Mouse (Mus musculus): ENCODE measurements around the gene Shpk. TPM values are rescaled to one million over a fixed set of nuclear protein-coding genes. Genes with fewer than 3 reads are reported as not detected.

Gene Shpk
- polyA plus RNA-seq (2012; rRNA removed; ENCODE audit: low replicate concordance), result 15.3 and 15.7 TPM in 2 replicates

GRCm38 (mm10) chr11:73199230-73199712 lies at the start of gene Shpk:
Shpk (plus strand) TSS chr11:73199460.

GRCm38 (mm10) chr11:73159957-73160810 lies 39.1 kb upstream of the Shpk start, which contains the start of gene P2rx5:
P2rx5 (plus strand) TSS chr11:73160421.

GRCm38 (mm10) chr11:73176608-73177508 lies 22.4 kb upstream of the Shpk start, which contains the start of the genes Emc6 and Tax1bp3:
Emc6 (minus strand) TSS chr11:73177037.
Tax1bp3 (plus strand) TSS chr11:73177083.

GRCm38 (mm10) chr11:73198603-73199229 lies 544 bp upstream of the Shpk start, which contains the start of gene Ctns:
Ctns (minus strand) TSS chr11:73199042.

GRCm38 (mm10) chr11:73233992-73234391 lies 34.7 kb downstream of the Shpk start, which contains the start of gene Trpv1:
Trpv1 (plus strand) TSS chr11:73234292.

GRCm38 (mm10) chr11:73267267-73267666 lies 68.0 kb downstream of the Shpk start, which contains the start of gene Trpv3:
Trpv3 (plus strand) TSS chr11:73267388.

Other genes starting within 250 kb of the Shpk start
- gene Atp2a3, start 238.3 kb upstream of the Shpk start, polyA plus RNA-seq (2012; rRNA removed; ENCODE audit: low replicate concordance), result 63.3 and 152 TPM in 2 replicates
- gene P2rx1, start 200.4 kb upstream of the Shpk start, polyA plus RNA-seq (2012; rRNA removed; ENCODE audit: low replicate concordance), result 14.7 and 18.8 TPM in 2 replicates
- gene Camkk1, start 180.5 kb upstream of the Shpk start, polyA plus RNA-seq (2012; rRNA removed; ENCODE audit: low replicate concordance), result 2.1 and 2.2 TPM in 2 replicates
- gene Ncbp3, start 151.7 kb upstream of the Shpk start, polyA plus RNA-seq (2012; rRNA removed; ENCODE audit: low replicate concordance), result 0.88 and 0.90 TPM in 2 replicates
- 3.5 and 7.0 TPM in 2 replicates for gene Itgae, start 108.9 kb upstream of the Shpk start, polyA plus RNA-seq (2012; rRNA removed; ENCODE audit: low replicate concordance)
- 1.8 and 3.7 TPM in 2 replicates for gene Haspin, start 61.2 kb upstream of the Shpk start, polyA plus RNA-seq (2012; rRNA removed; ENCODE audit: low replicate concordance)
- 0.33 TPM in 1 of 2 replicates, not detected in the other for gene P2rx5, start 39.0 kb upstream of the Shpk start, polyA plus RNA-seq (2012; rRNA removed; ENCODE audit: low replicate concordance)
- gene Emc6, start 22.4 kb upstream of the Shpk start, polyA plus RNA-seq (2012; rRNA removed; ENCODE audit: low replicate concordance), result 45.1 and 69.0 TPM in 2 replicates
- gene Tax1bp3, start 22.4 kb upstream of the Shpk start, polyA plus RNA-seq (2012; rRNA removed; ENCODE audit: low replicate concordance), result 98.3 and 181 TPM in 2 replicates
- gene Ctns, start 418 bp upstream of the Shpk start, polyA plus RNA-seq (2012; rRNA removed; ENCODE audit: low replicate concordance), result 13.2 and 13.6 TPM in 2 replicates
- gene Trpv1, start 34.8 kb downstream of the Shpk start, polyA plus RNA-seq (2012; rRNA removed; ENCODE audit: low replicate concordance), result 0.11 TPM in 1 of 2 replicates, not detected in the other
- 0.12 and 0.38 TPM in 2 replicates for gene Trpv3, start 67.9 kb downstream of the Shpk start, polyA plus RNA-seq (2012; rRNA removed; ENCODE audit: low replicate concordance)
- 0.82 and 5.1 TPM in 2 replicates for gene Aspa, start 130.1 kb downstream of the Shpk start, polyA plus RNA-seq (2012; rRNA removed; ENCODE audit: low replicate concordance)
- gene Gm49340, start 130.3 kb downstream of the Shpk start, polyA plus RNA-seq (2012; rRNA removed; ENCODE audit: low replicate concordance), result not detected in 2 replicates
- gene Spata22, start 130.3 kb downstream of the Shpk start, polyA plus RNA-seq (2012; rRNA removed; ENCODE audit: low replicate concordance), result not detected in 2 replicates
- gene Olfr20, start 151.3 kb downstream of the Shpk start, polyA plus RNA-seq (2012; rRNA removed; ENCODE audit: low replicate concordance), result 0.12 TPM in 1 of 2 replicates, not detected in the other
- gene Olfr376, start 171.8 kb downstream of the Shpk start, polyA plus RNA-seq (2012; rRNA removed; ENCODE audit: low replicate concordance), result not detected in 2 replicates
- gene Olfr1, start 200.2 kb downstream of the Shpk start, polyA plus RNA-seq (2012; rRNA removed; ENCODE audit: low replicate concordance), result not detected in 2 replicates
- gene Olfr378, start 229.0 kb downstream of the Shpk start, polyA plus RNA-seq (2012; rRNA removed; ENCODE audit: low replicate concordance), result not detected in 2 replicates

Measured in duodenum, adult 2 months (tissue).